Mouse (Mus musculus): ENCODE data around the gene Msrb3.

Msrb3 gene

GRCm38 (mm10) chr10:120810832-120811571 is 87.9 kb downstream of the Msrb3 start:
- DNase-seq (ENCODE audit: low read depth, low spot score): no peak

- no peak for DNase-seq (ENCODE audit: low read depth, low spot score)
Measured at GRCm38 (mm10) chr10:120810053-120810696, 88.7 kb downstream of the Msrb3 start.

DNA sequence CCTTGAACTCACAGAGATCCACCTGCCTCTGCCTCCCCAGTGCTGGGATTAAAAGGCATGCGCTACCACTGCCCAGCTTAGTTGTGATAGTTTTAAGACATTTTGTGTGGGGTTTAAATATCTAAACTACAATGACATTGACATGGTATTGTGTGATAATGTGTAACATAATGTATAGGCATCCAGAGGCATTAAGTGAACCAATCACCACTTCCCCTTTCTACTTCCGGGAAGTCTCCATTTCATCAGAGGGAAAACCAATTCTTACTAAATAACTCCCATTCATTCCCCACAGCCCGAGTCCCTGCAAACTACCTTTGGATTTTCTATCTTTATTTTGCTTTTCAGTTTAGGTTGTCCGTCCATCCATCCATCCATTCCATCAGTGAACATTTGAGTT is 90.7 kb downstream of the Msrb3 start:
- no peak for DNase-seq (ENCODE audit: low read depth, low spot score)

- DNase-seq (ENCODE audit: low read depth, low spot score): no peak
Measured at GRCm38 (mm10) chr10:120801127-120801526, 97.8 kb downstream of the Msrb3 start.

- no peak for DNase-seq (ENCODE audit: low read depth, low spot score)
Measured at GRCm38 (mm10) chr10:120799479-120799878, 99.4 kb downstream of the Msrb3 start.

GRCm38 (mm10) chr10:120796749-120797148 is 102.2 kb downstream of the Msrb3 start:
- DNase-seq (ENCODE audit: low read depth, low spot score): no peak

GRCm38 (mm10) chr10:120794391-120794817 is 104.5 kb downstream of the Msrb3 start:
- DNase-seq (ENCODE audit: low read depth, low spot score): no peak

DNA sequence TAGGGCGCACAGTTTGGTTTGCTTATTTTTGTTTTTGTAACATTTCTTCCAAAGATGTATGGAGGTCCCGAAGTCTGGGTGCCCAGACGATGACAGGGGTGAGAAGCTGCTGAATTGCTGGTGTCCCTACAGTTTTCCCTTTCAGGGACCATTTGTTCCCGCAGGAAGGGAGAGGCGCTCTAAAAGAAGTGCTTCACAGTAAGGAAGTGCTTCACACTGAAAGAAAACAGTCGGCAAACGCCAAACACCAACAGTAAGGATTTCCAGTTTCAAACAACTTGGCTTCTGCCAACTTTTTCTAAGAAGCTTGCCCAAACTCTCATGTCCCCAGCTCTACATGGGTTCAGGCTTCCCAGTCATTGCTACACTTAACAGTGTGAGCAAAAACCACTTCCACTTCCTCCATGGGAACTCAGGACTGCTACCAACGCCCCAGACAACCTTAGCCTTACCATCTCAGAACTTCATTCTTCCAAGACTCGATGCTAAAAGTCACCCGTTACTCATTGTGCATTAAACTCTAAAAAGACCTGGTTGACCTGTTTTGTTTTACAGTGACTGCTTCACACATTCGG is 106.6 kb downstream of the Msrb3 start:
- DNase-seq (ENCODE audit: low read depth, low spot score): no peak

DNA sequence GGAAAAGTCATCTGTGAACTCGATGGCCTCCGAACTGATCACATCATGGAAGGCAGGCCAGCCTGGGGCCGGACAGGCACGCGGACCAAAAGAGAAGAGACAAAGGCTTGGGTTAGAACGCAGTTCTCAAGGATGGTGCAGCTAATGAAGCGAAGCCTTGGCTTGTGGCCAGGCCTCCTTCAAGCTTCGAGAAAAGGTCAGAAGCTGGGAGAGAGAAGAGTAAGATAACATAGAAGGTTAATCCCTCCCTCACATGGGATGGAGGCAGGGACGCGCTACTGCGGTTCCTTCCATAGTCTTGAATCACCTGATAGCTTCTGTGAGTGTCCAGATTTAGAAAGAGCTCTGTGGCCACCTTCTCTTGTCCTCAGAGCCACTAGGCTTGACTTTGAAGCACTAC is 107.5 kb downstream of the Msrb3 start:
- DNase-seq (ENCODE audit: low read depth, low spot score): no peak

DNA sequence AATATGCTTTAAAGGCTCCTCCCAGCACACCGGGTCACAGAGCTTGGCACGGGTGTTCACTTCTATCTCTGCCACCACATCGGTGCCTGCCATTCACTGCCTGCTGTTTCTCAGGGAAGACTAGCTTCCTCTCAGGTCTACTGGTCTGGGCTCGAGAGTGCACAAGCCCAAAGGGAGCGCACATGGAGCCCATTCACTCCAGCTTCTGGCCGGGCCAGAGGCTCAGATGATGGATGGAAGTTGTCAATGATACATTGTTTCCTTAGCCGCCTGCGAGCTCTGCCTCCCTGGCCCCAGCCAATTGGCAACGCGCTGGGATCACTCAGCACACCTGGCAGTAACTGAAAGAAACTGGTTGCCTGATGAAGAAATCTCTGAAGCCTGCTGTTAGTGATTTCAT is 111.7 kb downstream of the Msrb3 start:
- DNase-seq (ENCODE audit: low read depth, low spot score): no peak

DNA sequence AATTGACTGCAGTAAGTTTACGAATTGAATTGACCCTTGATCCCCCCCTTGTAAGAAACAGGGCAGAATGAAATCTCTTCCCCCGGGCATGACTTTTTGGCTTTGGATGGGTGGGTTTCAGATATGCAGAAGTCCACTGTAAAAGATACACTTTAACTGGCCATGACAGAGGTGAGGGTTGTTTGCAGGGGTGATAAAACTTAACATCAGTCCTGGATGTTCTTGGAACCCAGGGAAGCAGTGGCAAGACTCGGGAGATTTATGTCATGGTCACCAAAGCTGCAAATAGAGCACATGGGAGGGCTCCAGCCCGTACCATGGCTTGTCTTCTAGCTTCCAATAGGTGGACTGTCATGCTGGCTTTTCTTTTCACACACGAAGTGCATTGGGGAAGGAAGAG is 114.4 kb downstream of the Msrb3 start:
- DNase-seq (ENCODE audit: low read depth, low spot score): no peak

GRCm38 (mm10) chr10:120783393-120783792 is 115.5 kb downstream of the Msrb3 start:
- no peak for DNase-seq (ENCODE audit: low read depth, low spot score)

DNA sequence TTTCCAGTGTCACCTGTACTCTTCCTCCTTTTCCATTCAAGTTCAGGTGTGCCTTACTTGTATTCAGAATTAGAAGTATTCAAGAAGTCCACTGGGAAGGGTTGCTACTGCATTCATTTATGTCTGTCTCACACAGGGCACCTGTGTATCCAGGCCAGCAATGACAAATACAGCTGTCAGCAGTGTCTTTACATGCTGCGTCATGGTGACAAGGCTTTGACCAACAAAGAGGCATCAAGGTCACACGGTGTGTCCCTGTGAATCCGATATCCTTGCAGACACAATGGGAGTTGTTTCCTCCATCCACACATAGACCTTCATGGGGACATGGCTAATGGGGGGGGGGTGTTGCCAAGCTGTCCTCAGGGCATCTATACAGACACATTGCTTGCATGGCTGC is 121.4 kb downstream of the Msrb3 start:
- no peak for DNase-seq (ENCODE audit: low read depth, low spot score)

DNA sequence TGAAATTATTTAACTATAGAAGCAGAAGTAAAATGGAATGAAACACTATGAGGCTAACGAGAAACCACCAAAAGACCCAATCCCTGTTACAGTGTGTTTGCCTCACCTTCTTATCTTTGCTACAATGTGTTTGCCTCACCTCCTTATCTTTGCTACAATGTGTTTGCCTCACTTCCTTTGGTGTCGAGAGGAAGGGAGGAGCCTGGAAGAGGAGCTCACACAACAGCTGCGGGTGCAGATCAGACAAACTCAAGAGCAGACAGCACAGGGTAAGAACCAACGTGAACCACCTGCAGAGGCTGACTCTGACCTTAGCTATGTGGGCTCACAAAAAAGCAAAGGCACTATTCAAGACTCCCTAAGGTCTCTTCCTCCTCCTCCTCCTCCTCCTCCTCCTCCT is 123.5 kb downstream of the Msrb3 start:
- DNase-seq (ENCODE audit: low read depth, low spot score): no peak

- DNase-seq (ENCODE audit: low read depth, low spot score): no peak
Measured at GRCm38 (mm10) chr10:120767418-120767817, 131.5 kb downstream of the Msrb3 start.

DNA sequence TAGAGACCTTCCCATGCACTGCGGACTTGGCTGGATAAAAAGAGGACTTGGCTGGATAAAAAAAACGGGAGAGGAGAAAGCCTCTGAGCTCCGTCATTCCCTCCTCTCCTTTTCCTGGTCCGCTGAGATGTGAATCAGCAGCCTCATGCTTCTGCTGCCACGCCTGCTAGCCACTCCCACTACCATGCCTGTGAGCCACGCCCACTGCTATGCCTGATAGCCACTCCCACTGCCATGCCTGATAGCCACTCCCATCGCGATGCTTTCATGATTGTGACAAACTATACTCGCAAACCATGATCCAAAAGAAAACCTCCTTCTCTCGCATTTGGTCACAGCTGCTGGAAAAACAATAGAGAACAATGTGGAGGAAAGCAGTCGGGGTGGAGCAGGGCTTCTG is 133.5 kb downstream of the Msrb3 start:
- DNase-seq (ENCODE audit: low read depth, low spot score): no peak

DNA sequence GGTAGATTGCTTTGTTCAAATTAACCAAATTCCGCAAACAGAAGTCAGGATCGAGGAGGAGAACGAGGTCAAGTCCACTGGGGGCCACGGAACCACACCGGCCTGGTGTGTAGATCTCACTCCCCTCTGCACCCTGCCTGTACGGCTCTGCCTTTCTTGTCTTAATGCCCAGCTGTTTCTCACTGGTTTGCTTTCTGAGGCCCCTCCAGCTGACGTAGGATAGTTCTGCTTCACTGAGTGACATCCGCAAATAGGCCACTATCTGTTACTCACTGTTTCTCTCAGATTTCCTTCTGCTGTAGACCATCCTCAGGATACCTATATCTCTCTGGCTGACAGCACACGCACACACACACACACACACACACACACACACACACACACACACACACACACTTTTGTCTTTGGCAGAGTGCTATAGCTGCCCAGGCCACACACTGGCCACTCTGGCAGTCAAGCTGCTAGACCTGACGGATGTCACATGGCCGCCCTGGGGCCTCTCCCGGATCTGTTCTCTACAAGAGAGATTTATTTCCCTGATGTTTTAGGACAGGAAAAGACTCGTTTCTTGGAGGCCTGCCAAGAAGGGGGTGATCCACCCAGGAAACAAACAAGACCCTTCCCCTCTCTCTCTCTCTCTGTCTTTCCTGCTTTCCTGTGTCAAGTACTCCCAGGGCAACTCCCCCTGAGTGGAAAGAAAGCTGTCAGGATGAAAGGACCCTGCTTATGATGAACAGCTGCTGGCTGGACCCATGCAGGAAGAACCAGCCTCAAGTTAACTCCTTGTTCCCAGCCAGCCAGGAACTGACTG is 135.0 kb downstream of the Msrb3 start:
- DNase-seq (ENCODE audit: low read depth, low spot score): no peak

DNA sequence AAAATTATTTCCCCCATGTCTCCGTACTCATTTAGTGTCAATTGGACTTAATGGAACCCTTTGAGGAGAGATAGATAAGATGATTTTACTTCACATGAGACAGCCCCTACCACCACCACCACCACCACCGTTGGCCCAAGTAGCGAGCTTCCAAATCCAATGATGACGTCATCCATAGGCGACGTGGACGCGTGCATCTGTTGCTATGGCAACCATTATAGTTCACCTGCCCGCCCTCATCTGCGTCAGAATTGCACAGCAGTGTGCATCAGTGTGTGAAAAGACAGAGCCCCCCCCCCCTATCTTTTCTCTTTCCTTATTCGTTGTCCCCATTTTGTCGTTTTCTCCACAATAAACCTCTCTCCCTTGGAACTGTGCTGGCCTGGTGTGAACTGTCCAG is 135.9 kb downstream of the Msrb3 start:
- no peak for DNase-seq (ENCODE audit: low read depth, low spot score)

DNA sequence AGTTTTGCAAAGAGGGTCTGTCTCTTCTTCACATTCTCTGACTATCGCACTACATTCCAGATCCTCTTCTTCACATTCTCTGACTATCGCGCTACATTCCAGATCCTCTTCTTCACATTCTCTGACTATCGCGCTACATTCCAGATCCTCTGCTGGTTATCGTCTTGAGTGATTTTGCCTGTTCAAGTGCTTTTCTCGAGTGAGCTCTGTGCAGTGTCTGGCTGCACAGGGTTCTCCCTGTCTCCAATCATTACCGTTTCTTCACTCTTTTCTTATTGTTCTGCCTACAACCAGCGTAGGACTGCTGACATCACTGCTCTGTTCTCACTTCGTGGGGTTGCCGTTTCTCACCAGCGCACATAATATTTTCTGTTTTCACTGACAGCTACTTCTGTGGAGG is 138.2 kb downstream of the Msrb3 start:
- no peak for DNase-seq (ENCODE audit: low read depth, low spot score)

- no peak for DNase-seq (ENCODE audit: low read depth, low spot score)
Measured at GRCm38 (mm10) chr10:120759883-120760282, 139.0 kb downstream of the Msrb3 start.

DNA sequence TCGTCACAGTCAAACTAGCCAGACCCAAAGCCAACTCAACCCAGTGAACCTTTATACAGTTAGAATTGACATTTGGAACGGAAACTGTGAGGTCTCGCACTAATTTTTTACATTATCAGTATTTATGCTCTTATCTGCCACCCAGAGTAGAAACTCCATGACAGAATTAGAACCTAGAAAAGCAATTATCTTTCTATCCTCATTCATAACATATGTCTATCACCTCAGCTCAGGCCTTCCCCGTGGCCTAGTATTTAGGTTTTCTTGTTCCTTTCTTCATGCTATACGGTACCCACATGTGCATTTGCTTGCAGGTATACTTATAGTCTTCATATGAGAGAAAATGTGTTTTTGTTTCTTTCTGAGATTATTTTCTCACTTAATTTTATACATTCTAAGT is 146.4 kb downstream of the Msrb3 start:
- no peak for DNase-seq (ENCODE audit: low read depth, low spot score)

GRCm38 (mm10) chr10:120751821-120752261 is 147.1 kb downstream of the Msrb3 start:
- no peak for DNase-seq (ENCODE audit: low read depth, low spot score)

Measured in CD4-positive helper T cell, adult 2 months (primary cell).